Mouse (Mus musculus) megakaryocyte-erythroid progenitor cell, adult 5-6 weeks (primary cell): ENCODE results near the gene Nxf3. TPM values are rescaled to one million over a fixed set of nuclear protein-coding genes. Genes with fewer than 3 reads are reported as not detected.
"Not testable (repeated sequence)": the region's sequence is repeated elsewhere in the genome, so short reads cannot be mapped to it uniquely, and the experiment has no call there.

Source experiments
- ATAC-seq: replicated peaks from 2 replicates; pipeline ENCODE4 v1.8.0; 2016; ENCODE audit warnings: mild to moderate bottlenecking, inconsistent platforms; ENCODE audit not compliant: severe bottlenecking, poor library complexity, low FRiP score, low TSS enrichment
- total RNA-seq, 2 experiments: library from RNA; stranded (forward) in 1 of 2; stranded (reverse) in 1 of 2; fragments of 200-1000, 215-1000 nt in 1 of 2; fragments of >200 nt in 1 of 2; fragmentation: Nextera tagmentation in 1 of 2; gene quantifications; 2 replicates each; pipeline ENCODE4 v1.2.3; 2014 to 2017

Gene Nxf3
- total RNA-seq (2014; fragmentation: Nextera tagmentation) (0.54 TPM in 1 of 2 replicates, not detected in the other), total RNA-seq (2017) (not detected in 2 replicates)

DNA sequence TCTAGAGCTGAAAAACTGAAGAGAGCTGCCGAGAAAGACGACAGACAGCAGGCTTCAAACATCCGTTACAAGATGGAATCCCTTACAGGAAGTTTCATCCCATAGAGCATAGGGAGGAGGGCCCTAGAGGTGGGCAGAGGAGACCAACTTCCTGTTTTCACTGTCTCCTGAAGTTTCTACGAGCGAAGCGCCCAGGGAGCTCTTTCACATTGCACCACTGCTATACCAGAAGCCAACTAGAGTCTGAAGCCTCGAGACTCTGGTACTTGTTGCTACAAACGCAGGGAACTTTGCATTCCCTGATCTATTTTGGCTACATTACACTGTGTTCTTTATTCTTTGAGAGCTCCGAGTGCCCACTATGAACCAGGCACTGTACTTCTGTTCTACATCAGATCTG lies at the start of gene Nxf3:
Gene Nxf3 (minus strand): TSS at position 101 of the 400 bp plus-strand sequence.
- ATAC-seq = no peak

DNA sequence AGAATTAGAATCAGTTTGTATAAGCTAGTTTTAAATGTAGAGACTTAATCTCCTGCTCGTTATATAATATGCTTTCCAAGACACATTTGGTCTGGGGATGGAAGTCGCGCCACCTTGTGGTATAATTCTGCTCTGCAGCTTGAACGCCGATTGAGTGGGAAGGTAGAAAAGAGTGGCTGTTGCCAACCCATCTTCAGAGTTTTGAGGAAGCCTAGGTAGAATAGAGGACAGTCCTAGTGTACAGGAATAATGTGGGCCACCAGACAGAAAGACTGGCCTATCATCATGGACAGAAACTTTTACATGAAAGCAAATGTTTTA lies 42.6 kb upstream of the Nxf3 start:
- peak; percentile 77 for ATAC-seq

DNA sequence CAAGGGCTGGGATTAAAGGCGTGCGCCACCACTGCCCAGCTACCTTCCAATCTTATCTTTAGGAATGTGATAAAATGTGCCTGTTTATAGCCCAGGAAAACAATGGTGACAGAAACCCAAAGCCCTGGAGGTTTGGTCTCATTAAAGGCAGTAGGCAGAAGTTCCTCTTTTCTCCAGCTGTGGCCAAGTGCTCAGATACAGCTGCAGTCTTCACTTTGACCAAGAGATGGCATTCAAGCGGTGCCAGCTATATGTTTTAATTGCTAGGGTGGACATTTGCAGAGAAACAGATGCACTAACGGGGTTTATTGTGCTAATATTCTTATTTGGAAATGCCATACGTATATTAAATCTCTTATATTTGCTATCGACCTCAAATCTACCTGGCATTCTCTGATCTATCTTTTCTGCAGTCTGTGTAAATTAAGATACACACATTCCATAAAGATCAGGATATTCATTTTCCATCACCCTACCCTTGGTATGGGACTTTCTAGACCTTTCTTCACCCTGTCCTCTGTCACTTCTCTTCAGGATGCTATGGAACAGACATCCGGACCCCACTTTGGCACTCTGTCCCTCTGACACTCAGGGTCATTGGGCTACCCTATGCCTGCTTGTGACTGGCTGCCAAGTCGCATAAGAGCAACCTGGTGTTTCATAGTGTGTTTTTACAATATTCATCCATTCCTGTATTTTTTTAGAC lies 42.1 kb upstream of the Nxf3 start:
- ATAC-seq = peak; percentile 98

DNA sequence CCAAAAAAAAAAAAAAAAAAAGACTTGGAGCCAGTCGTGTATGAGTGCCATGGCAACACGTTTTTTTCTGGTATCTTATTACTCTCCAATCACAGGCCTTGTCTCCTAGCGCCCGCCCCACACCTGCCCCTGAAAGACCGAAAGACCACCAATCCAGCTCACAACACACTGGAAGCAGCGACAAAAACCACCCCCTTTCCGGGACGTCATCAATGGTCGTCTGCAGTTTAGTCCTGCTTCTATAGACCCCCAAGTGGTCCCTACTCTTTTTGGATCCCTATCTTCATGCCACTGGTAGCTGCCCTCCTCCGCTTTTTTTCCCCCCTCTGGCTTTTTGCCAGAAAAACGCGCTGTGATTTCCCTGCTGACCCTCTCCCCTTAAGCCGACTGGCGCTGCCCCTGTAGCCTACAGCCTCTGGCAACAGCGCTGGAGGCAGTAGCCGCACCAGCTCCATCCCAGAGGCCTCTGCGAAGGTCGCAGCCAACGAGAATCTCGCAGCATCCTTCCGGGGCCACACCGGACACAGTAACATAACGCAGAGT lies 30.4 kb upstream of the Nxf3 start:
- ATAC-seq = no peak

DNA sequence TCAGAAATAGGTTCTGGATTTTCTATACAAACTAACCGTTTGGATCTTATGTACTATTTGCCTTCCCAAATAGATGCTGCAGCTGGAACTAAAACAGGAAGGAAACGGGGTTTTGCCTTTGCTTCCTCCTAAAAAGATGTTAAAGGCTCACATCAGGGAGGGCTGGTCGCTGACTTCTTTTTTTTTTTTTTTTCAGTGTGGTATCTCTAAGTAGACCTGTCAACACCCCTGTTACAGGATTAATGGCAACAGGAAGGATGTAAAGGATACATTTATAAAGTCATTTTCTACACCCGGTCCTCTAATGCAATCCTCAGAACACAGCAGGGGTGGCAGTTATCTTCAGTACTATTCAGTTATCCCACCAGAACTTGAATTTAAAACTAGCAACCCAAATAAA lies 30.0 kb upstream of the Nxf3 start:
- ATAC-seq = no peak

DNA sequence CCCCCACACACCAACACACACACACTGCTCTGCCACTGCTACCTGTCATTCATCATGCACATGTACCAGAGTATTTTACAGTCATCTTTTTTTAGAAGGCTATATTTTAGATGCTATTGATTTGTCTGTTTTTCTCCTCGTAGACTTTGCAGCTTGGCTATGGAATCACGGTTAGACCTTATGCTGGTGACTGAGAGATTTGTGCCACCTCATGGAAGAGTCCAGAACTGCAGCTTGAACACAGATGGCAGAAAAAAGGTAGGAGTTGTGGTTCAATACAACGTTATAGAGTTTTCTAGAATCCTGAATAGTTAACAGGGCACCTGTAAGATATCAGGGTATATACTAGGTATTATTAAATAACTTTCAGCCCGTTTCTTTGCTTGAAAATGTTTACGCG lies 22.9 kb upstream of the Nxf3 start:
- peak; percentile 68; the same call in 1 of the 2 replicates for ATAC-seq

DNA sequence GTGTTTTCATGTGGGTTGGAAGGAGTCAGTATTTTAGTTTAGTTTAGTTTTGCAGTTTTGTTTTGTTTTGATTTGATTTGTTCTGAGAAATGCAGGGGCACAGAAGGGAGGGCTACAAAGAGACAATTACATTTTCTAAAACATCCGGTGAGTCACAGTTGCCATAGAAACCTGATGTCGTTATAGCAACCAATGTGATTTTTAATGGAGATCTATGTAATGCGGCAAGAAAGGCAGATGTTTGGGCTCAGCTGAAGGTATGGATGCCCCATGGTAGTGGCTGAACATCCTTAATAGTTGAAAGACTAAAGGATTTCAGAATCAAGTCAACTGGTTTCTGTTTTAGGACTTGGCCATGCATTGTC lies 19.7 kb upstream of the Nxf3 start:
- no peak for ATAC-seq

DNA sequence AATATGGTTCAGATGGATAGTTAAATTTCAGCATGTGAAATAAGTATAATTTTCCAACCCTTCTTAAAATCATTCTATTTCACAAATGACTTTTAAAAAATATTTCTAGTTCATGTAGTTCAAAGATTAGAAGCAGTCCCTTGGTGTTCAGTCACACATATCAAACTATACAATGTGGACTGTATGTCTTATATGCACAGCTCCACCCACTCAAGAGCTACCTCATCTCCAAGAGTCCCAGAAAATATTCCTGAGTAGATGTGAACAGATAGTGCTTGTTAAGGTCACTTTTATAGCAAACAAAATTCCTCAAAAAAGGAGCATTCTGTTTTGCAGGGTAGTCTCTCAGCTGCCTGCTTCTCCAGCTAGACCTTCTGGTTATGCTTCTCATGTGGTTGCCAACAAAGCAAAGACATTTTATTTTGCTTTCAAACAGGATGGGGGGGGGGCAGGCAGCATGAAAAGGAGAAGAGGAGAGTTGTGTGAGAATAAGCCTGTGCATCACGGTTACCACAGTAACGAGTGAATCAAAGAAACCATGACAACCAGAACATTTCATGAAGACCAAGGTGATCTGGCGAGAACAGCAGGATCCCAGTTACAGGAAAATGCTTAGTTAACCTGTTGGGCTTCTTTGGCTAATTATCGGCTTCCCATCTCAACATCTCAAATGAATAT lies 19.1 kb upstream of the Nxf3 start:
- ATAC-seq = no peak

DNA sequence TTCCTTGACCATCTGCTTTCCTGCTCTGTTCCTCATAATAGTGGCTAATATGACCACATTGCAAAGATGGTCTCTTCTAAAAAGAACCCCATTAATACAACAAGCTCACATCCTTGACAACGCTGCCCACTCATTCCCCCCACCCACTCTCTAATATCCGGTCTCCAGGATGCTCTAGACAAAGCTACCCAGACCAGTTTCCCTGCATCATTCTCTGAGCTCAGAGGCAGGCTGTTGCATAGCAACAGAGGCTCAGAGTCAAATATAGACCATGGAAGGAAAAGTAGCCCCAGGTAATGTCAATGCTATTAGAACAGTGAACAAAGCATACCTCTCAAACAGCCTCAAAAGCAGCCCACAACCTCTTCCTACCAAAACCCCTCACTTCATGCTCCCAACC lies 9.4 kb upstream of the Nxf3 start:
- ATAC-seq = no peak

DNA sequence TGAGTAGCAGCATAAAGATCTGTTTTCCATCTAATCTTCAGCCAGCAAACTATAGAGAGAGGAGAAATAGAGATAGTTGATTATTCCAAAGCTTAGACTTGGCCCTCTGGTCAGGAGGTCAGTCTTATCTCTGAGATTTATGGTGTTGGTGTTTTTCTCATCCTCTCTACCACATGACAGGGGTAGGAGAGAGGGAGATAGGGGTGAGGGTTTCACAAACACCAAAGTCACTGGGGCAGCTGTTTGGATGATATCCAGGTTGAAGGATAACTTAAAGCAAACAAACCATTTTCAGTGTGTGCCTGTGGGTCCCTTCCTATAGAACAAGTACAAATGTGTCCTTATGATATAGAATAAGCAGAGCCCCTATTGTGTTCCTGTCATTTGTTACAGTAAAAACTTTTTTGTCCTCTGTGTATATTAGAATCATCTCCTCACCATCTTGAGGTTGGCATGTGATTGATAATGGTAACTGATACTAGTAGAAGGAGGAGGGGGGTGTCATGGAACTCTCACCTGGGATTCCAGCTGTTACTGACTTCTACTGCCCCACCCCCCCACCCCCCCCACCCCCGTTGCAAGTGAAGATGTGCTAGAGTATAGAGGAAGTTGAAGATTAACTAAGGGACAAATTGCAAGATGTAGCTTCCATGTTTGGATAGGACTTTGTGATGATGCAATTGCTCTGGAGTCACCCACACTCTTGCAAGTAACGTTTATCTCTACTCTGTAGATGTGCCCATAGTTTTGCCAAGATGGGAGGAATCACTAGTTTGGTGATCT lies 7.6 kb upstream of the Nxf3 start:
- no peak for ATAC-seq

DNA sequence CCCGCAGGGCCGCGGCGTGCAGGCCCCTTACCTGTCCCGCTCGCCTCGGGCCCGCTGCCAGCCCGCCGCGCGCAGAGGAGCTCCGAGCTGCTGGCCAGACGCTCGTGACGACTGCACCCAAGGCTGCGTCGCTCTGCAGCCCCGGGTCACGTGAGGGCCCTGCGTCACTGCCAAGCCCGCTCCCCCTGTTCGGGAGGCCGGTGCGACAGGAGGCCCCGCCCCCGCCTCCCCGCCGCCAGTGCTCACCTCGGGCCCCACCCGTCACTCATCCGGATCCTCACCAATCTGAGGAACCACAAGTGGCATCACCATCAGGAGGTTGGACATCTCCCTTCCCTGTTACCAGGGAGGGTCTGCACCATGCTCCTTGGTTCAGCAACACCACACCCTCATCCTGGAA lies 17.0 kb downstream of the Nxf3 start, which contains the start of gene Bex2:
Gene Bex2 (minus strand): TSS at position 217 of the 400 bp plus-strand sequence.
- peak; percentile 99 for ATAC-seq

DNA sequence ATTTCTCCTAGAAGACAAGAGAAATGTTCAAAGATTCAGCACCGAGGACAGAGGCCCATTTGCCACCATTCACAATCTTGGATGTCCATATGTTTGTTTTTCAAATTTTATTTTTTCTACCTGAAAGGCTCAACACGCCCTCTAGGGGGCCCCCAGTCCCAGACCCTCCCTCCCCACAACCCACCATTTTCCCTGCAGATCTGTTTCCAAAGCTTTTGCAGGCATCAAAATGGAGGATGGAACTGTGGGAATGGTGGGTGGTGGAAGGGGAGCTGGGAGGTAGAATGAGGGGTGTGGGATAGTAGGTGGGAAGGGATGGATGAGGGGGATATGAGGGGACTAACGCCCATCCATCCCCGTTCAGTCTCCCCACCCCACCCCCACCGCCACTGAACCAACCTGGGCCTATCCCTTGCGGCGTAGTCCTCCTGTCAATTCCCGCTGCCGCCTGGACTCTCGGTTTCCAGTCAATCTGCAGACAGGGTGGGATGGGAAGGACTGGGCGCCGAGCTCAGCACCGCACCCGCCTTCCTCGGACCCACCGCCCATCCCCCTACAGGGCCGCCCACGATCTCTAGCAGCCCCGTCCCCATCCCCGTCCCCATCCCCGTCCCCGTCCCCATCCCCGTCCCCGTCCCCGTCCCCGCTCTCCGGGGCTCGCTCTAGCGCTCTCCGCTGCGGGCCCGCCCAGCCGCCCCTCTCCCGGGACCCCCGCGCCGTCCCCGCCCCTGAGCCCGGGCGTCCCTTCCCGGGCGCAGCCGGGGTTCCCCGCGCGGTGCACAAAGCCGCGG lies 17.7 kb downstream of the Nxf3 start:
- ATAC-seq = not testable (repeated sequence)

DNA sequence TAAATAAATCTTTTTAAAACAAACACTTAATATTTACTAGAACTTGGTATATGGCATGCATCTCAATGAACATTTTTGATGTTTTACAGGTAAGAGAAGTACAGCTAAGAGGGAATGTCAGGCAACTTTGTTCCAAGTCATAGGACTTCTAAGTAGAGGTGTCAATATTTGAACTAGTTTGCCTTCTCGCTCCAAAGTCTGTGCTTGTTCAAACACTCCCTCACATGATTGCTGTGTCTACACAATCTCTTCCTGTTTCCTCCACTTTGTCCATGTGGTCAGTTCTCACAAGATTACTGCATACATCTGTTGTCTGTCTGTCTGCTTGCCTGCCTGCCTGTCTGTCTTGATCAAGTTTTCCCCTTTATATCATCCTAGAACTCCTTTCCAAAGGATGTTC lies 24.4 kb downstream of the Nxf3 start:
- no peak for ATAC-seq

DNA sequence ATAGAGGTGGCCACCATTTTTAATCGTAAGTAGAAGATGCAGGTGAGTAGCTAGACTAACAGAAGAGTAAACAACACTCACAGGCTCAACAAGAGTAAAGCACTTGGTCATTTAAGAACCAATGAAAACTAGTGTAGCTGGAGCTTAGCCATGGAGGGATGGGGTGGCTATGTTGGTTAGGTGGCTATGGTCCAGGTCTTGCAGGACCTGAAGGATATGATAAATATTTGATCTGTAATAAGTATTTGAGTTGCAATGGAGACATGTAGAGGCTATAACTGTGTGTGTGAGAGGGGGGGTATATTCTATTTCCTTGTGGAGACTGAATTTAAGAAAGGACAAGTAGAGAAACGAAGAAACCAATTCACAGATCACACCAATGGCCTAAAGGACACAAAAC lies 33.8 kb downstream of the Nxf3 start:
- no peak for ATAC-seq

DNA sequence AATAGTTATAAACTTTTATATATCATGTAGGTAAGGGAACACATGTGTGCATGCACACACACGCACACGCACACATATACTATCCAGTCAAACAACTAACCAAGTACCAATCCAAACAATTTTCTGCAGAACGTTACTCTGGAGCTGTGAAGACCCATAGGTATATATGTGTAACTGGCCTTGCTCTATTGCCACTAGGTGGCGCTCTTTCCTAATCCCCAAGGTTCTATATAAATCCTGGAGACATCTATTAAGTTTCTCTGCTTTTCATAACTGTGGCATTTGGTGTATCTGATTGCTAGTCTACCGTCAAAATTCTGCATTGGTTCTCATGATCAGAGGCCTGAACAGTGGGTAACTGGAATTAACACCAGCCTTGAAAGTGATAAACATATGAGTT lies 37.5 kb downstream of the Nxf3 start:
- ATAC-seq = peak; percentile 67

DNA sequence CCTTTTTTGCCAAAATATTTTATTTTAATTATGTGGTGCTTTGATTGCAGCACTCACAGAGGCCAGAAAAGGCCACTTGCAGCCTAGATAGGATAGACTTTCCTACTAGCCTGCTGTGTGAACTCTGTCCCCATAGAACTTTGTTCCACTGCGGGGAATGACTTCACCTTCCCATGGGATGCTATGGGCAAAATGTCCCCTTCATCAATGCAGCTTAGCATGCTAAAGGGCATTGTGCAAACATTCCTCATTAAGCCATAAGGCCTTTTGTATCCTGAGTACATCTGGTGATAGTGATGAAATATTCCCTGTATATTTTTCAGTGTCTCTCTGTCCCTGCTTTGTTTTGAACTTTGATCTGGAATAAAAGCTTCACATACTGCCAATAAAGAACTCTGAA lies 41.3 kb downstream of the Nxf3 start:
- ATAC-seq = no peak

DNA sequence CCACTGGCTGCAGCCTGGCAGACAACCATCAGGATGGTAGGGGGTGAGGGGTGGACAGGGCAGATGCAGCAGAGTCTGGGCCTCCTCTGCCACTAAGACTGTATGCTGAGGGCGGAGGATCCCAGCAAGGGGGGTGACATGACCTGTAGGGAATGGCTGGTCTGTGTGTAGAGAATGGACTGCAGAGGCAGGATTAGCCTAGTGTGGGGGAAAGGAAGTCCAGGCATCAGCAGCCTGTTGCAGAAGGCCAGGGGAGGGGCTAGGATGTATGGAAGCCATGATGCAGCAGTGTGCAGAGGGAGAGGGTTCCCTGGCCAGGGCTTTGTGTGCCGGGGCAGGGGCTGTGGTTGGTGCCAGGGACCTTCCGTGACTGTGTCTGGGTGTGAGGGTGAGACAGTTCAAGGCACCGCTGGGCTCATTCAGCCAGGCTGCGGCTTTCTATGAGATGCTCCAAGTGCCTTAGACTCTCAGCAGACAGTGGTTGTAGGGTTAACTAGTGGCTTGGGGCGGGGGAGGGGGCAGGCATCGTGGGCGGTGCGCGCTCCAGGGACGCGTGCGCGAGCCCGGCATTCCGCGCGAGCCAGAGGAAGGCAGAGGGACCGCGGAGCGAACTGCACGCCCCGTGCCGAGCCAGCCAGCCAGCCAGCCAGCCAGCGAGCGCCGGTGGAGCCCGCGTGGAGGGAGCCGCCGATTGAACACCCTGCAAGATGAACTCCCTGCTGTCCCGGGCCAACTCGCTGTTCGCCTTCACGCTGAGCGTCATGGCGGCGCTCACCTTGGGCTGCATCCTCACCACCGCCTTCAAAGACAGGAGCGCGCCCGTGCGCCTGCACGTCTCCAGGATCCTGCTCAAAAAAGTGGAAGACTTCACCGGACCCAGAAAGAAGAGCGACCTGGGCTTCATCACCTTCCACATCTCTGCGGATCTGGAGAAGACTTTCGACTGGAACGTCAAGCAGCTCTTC lies 52.0 kb downstream of the Nxf3 start, which contains the start of gene Arxes1:
Gene Arxes1 (plus strand): TSS at position 569 of the 965 bp plus-strand sequence.
- peak; percentile 63 for ATAC-seq

DNA sequence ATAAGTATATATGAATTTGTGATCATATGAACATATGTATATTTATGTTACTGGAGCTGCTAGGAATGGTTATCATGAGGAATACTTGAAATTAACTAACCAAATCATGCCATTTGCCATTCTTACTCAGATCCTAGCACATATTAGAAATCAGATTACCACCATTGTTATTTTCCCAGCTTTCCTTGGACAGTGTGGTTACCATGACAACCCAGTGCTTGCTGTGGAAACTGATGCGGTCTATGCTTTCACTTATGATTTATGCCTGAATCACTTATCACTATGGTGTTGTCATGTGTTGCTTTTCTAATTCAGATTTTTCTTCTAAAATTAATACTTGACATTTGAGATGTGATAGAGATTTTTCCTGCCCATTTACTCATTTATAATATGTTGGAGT lies 54.7 kb downstream of the Nxf3 start:
- no peak for ATAC-seq
